Mouse (Mus musculus) central nervous system, embryonic 18 days (tissue): Measurements from ENCODE around the gene Gm7030. TPM values are rescaled to one million over a fixed set of nuclear protein-coding genes. Genes with fewer than 3 reads are reported as not detected.

ENCODE experiments used
- polyA plus RNA-seq: library from polyadenylated mRNA; depleted of rRNA; stranded (reverse); fragments of >200 nt; gene quantifications from 2 replicates; pipeline ENCODE4 v1.2.3, GENCODE M21; 2012; rRNA removed

Gene Gm7030
- not detected in 2 replicates for polyA plus RNA-seq

GRCm38 (mm10) chr17:36128968-36129817 lies at the start of gene Gm7030:
Gene Gm7030, minus strand, starts transcription at chr17:36129425.

GRCm38 (mm10) chr17:36168039-36168652 lies 38.9 kb upstream of the Gm7030 start, which contains the start of gene Gm8909:
Gene Gm8909, minus strand, starts transcription at chr17:36168537.

GRCm38 (mm10) chr17:36121352-36122020 lies 7.7 kb downstream of the Gm7030 start, which contains the start of gene Gm19684:
Gene Gm19684, plus strand, starts transcription at chr17:36121678.

Other genes with a start within 250 kb of the Gm7030 start
- gene Dhx16, start 249.6 kb downstream of the Gm7030 start, polyA plus RNA-seq: 47.6 and 53.6 TPM in 2 replicates
- 93.8 and 104 TPM in 2 replicates for gene 2310061I04Rik, start 232.0 kb downstream of the Gm7030 start, polyA plus RNA-seq
- 448 and 535 TPM in 2 replicates for gene Atat1, start 219.3 kb downstream of the Gm7030 start, polyA plus RNA-seq
- 52.4 and 53.0 TPM in 2 replicates for gene Mrps18b, start 213.0 kb downstream of the Gm7030 start, polyA plus RNA-seq
- gene Ppp1r10, start 213.0 kb downstream of the Gm7030 start, polyA plus RNA-seq: 37.8 and 40.7 TPM in 2 replicates
- gene Abcf1, start 159.7 kb downstream of the Gm7030 start, polyA plus RNA-seq: 77.3 and 77.5 TPM in 2 replicates
- gene Gnl1, start 149.6 kb downstream of the Gm7030 start, polyA plus RNA-seq: 45.2 and 54.4 TPM in 2 replicates
- gene Prr3, start 149.2 kb downstream of the Gm7030 start, polyA plus RNA-seq: 72.9 and 85.4 TPM in 2 replicates
- 0.26 and 0.44 TPM in 2 replicates for gene H2-T24, start 108.9 kb downstream of the Gm7030 start, polyA plus RNA-seq
- 8.9 and 9.5 TPM in 2 replicates for gene H2-T23, start 96.6 kb downstream of the Gm7030 start, polyA plus RNA-seq
- gene H2-T22, start 86.7 kb downstream of the Gm7030 start, polyA plus RNA-seq: 8.2 and 8.8 TPM in 2 replicates
- not detected in 2 replicates for gene Gm6034, start 86.5 kb downstream of the Gm7030 start, polyA plus RNA-seq
- 0.04 TPM in 1 of 2 replicates, not detected in the other for gene Gm11127, start 71.1 kb downstream of the Gm7030 start, polyA plus RNA-seq
- not detected in 2 replicates for gene Gm19684, start 7.7 kb downstream of the Gm7030 start, polyA plus RNA-seq
- gene Gm8909, start 39.1 kb upstream of the Gm7030 start, polyA plus RNA-seq: not detected in 2 replicates
- not detected in 2 replicates for gene H2-T3, start 60.9 kb upstream of the Gm7030 start, polyA plus RNA-seq
- 103 and 109 TPM in 2 replicates for gene Rpp21, start 128.6 kb upstream of the Gm7030 start, polyA plus RNA-seq
- 42.3 and 44.5 TPM in 2 replicates for gene Trim39, start 142.8 kb upstream of the Gm7030 start, polyA plus RNA-seq
- not detected in 2 replicates for gene H2-M10.2, start 157.1 kb upstream of the Gm7030 start, polyA plus RNA-seq
- gene H2-M10.1, start 196.7 kb upstream of the Gm7030 start, polyA plus RNA-seq: not detected in 2 replicates
- gene H2-M10.3, start 239.0 kb upstream of the Gm7030 start, polyA plus RNA-seq: not detected in 2 replicates